Mouse (Mus musculus): ENCODE results near the gene Rpl10a.

GRCm38 (mm10) chr17:28345271-28345721 lies 17.0 kb downstream of the Rpl10a start:
- TF ChIP-seq FLI1 (IDR thresholded peaks at IDR 0.05; ENCODE audit: low read length): no peak
- no peak for TF ChIP-seq GATA1 (IDR thresholded peaks at IDR 0.05; ENCODE audit: borderline replicate concordance, low read length)

Measured in megakaryocyte, embryonic 14.5 days (primary cell).